Mouse (Mus musculus) stomach, postnatal 0 days (tissue): ENCODE measurements around the gene Slc1a1.

Experiments used
- CTCF ChIP-seq: IDR thresholded peaks from 2 replicates; pipeline ENCODE4 v1.5.1; 2016; ENCODE audit warnings: antibody characterized with exemption, low read depth, mild to moderate bottlenecking, moderate library complexity
- EP300 ChIP-seq: optimal IDR thresholded peaks from 2 replicates; pipeline ENCODE3; 2016; ENCODE audit warnings: antibody characterized with exemption

DNA sequence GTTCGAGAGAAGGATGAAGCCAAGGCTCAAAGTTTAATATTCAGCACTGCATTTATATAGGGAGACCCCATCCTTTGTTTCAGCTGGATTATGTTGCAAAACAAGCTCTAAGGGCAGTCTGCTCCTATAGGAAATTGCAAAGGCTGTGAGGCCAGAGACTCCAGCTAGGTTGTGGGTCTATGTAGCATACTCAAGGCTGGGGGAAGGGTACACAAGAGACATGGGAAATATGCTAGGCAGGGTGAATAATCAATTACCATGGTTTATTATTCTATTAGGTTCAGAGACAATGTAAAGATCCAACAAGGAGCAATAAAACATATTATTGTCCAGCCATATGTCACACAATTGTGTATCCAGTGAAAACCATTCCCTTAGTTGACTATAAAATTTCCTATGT lies 57.0 kb downstream of the Slc1a1 start:
- no peak for TF ChIP-seq CTCF
- no peak for TF ChIP-seq EP300
